Mouse (Mus musculus): ENCODE data around the gene Wdr91. TPM values are rescaled to one million over a fixed set of nuclear protein-coding genes. Genes with fewer than 3 reads are reported as not detected.

Gene Wdr91
- polyA plus RNA-seq, 1 experiment, result 12.9 TPM

DNA sequence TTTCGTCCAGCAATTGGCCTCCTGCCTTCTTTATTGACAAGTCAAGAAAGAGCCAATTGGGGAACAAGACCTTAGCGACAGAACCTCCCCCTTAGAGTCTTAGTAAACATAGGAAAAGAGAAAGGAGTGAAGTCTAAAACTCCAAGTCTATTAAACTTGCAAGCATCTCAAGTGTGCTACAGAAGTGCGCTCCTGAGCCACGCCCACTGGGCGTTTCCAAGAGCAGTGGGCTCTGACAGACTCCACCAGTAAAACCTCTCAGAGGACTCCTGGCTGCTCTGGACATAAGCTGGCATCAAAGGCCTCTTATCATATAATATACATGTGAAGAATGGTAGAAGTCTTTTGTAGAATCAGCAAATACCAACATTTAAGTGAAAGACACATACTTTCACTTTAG, 7.2 kb downstream of the Wdr91 start:
- no peaks in the 10 kb centered on the region for H3K79me2 ChIP-seq (ENCODE audit: control insufficient read depth, insufficient read depth)
- H3ac ChIP-seq (ENCODE audit: control insufficient read depth, insufficient read length), result no peak overlapping the region
- no peaks in the 10 kb centered on the region for H3K27me3 ChIP-seq (ENCODE audit: control insufficient read depth, insufficient read depth, insufficient read length)
- H3K36me3 ChIP-seq (ENCODE audit: control insufficient read depth, insufficient read depth), result peaks cover 14% of the 10 kb centered on the region
- no peak overlapping the region for H3K4me2 ChIP-seq (ENCODE audit: low read depth)
- H3K4me3 ChIP-seq, result no peak overlapping the region
- no peak for TF ChIP-seq POLR2AphosphoS2 (IDR thresholded peaks at IDR 0.05; ENCODE audit: insufficient read length, low read depth)
- TF ChIP-seq SRF (IDR thresholded peaks at IDR 0.05; ENCODE audit: control insufficient read depth, insufficient read length, low read depth), result no peak
- no peak for TF ChIP-seq TCF12 (IDR thresholded peaks at IDR 0.05; ENCODE audit: insufficient read depth, poor library complexity, severe bottlenecking)
- TF ChIP-seq MYOG (IDR thresholded peaks at IDR 0.05; ENCODE audit: control insufficient read depth in 1 of 3, insufficient read depth in 1 of 3, insufficient read length in 2 of 3, low read depth in 2 of 3), result no peak
- TF ChIP-seq USF1 (IDR thresholded peaks at IDR 0.05; ENCODE audit: low read depth), result no peak
- no peak for TF ChIP-seq POLR2A (IDR thresholded peaks at IDR 0.05; ENCODE audit: insufficient read length, low read depth)
- TF ChIP-seq REST (IDR thresholded peaks at IDR 0.05; ENCODE audit: insufficient read depth, insufficient read length), result no peak
- no peak for TF ChIP-seq MAX (IDR thresholded peaks at IDR 0.05; ENCODE audit: low read depth)
- TF ChIP-seq E2F4 (IDR thresholded peaks at IDR 0.05; ENCODE audit: insufficient read depth), result no peak
- no peak for TF ChIP-seq MYOD1 (IDR thresholded peaks at IDR 0.05; ENCODE audit: control insufficient read depth in 1 of 3, insufficient read length in 2 of 3, low read depth in 2 of 3)

DNA sequence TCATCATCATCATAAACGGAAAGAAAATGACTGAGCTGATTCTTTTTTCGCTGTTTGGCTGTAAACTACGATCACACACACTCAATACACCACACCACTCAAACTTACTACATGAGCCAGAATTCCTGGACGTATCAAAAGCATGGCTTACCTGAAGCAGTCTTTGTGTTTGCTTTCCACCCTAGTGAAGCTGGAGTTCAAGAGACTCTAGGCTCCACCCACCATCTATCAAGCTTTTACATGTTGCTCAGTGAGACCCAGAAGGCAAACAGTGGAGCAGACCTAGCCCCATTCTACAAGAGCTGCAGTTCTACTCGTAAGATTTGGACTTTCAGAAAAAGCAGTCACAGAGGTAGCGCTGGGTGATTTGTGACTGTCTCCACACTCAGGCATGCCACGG, 8.1 kb downstream of the Wdr91 start:
- Histone ChIP-seq H3K79me2 (ENCODE audit: control insufficient read depth, insufficient read depth) (no peaks in the 10 kb centered on the region), H3K36me3 (ENCODE audit: control insufficient read depth, insufficient read depth) (peaks cover 10% of the 10 kb centered on the region), H3K4me3 (no peak overlapping the region), H3K4me2 (ENCODE audit: low read depth) (no peak overlapping the region), H3ac (ENCODE audit: control insufficient read depth, insufficient read length) (no peak overlapping the region), H3K27me3 (ENCODE audit: control insufficient read depth, insufficient read depth, insufficient read length) (no peaks in the 10 kb centered on the region)
- TF ChIP-seq REST (IDR thresholded peaks at IDR 0.05; ENCODE audit: insufficient read depth, insufficient read length) (no peak), MYOG (IDR thresholded peaks at IDR 0.05; ENCODE audit: control insufficient read depth in 1 of 3, insufficient read depth in 1 of 3, insufficient read length in 2 of 3, low read depth in 2 of 3) (no peak), CEBPB (IDR thresholded peaks at IDR 0.05; ENCODE audit: insufficient read depth, poor library complexity, severe bottlenecking) (no peak), MYOD1 (IDR thresholded peaks at IDR 0.05; ENCODE audit: control insufficient read depth in 1 of 3, insufficient read length in 2 of 3, low read depth in 2 of 3) (no peak), E2F4 (IDR thresholded peaks at IDR 0.05; ENCODE audit: insufficient read depth) (no peak), POLR2A (IDR thresholded peaks at IDR 0.05; ENCODE audit: insufficient read length, low read depth) (no peak), TCF12 (IDR thresholded peaks at IDR 0.05; ENCODE audit: insufficient read depth, poor library complexity, severe bottlenecking) (no peak), SRF (IDR thresholded peaks at IDR 0.05; ENCODE audit: control insufficient read depth, insufficient read length, low read depth) (no peak), MAX (IDR thresholded peaks at IDR 0.05; ENCODE audit: low read depth) (no peak), POLR2AphosphoS2 (IDR thresholded peaks at IDR 0.05; ENCODE audit: insufficient read length, low read depth) (no peak), USF1 (IDR thresholded peaks at IDR 0.05; ENCODE audit: low read depth) (no peak), TCF3 (IDR thresholded peaks at IDR 0.05; ENCODE audit: insufficient read length, low read depth) (no peak)

DNA sequence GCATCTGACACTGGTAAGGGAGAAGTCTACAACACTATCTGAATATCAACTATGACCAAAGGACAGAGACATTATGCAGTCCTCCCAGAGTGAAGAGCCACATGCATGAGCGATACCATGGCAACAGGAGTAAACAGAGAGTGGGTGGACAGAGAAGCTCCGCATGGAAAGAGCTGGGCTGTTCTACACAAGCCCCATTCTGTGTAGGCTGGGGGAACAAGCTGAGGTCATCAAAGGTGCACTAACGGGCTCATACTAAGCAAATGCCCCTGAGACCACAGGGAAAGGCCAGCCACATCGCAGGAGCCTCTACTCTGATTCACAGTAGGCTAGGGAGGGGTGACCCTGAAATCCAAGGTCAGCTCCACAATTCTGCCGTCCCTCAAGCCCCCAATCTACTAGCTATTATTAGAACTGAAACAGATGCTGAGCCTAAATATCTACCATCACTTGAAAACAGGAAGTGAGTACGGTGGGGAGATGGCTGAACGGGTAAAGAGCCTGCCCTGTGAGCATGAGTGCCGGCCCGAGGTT, 8.7 kb downstream of the Wdr91 start:
- no peak overlapping the region for H3ac ChIP-seq (ENCODE audit: control insufficient read depth, insufficient read length)
- no peak overlapping the region for H3K4me2 ChIP-seq (ENCODE audit: low read depth)
- H3K27me3 ChIP-seq (ENCODE audit: control insufficient read depth, insufficient read depth, insufficient read length), result no peaks in the 10 kb centered on the region
- H3K36me3 ChIP-seq (ENCODE audit: control insufficient read depth, insufficient read depth), result peaks cover 10% of the 10 kb centered on the region
- no peaks in the 10 kb centered on the region for H3K79me2 ChIP-seq (ENCODE audit: control insufficient read depth, insufficient read depth)
- no peak for TF ChIP-seq USF1 (IDR thresholded peaks at IDR 0.05; ENCODE audit: low read depth)
- TF ChIP-seq POLR2AphosphoS2 (IDR thresholded peaks at IDR 0.05; ENCODE audit: insufficient read length, low read depth), result no peak
- no peak for TF ChIP-seq MAX (IDR thresholded peaks at IDR 0.05; ENCODE audit: low read depth)
- TF ChIP-seq TCF3 (IDR thresholded peaks at IDR 0.05; ENCODE audit: insufficient read length, low read depth), result no peak
- TF ChIP-seq E2F4 (IDR thresholded peaks at IDR 0.05; ENCODE audit: insufficient read depth), result no peak
- TF ChIP-seq CEBPB (IDR thresholded peaks at IDR 0.05; ENCODE audit: insufficient read depth, poor library complexity, severe bottlenecking), result no peak
- no peak for TF ChIP-seq TCF12 (IDR thresholded peaks at IDR 0.05; ENCODE audit: insufficient read depth, poor library complexity, severe bottlenecking)
- no peak for TF ChIP-seq MYOG (IDR thresholded peaks at IDR 0.05; ENCODE audit: control insufficient read depth in 1 of 3, insufficient read depth in 1 of 3, insufficient read length in 2 of 3, low read depth in 2 of 3)
- no peak overlapping the region for H3K4me3 ChIP-seq

DNA sequence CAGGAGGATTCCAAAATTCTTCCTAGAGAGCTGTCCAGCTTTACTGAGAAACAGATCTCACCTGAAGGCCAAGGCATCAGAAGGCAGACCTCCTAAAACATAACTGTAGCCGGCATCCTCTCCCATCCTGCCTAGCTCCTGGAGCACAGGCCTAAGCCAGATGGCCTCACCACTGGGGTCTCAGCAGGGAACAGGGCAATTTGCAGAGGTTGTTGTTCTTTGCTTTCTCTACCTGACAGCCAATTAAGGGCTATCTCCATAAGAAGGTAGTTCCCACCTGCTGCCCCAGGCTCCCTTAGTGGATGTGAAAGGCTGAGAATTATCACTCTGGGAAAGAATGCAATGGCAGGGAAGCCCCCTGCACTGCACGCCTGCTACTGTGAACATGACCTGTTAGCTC, 9.7 kb downstream of the Wdr91 start:
- no peak overlapping the region for H3ac ChIP-seq (ENCODE audit: control insufficient read depth, insufficient read length)
- no peak overlapping the region for H3K4me3 ChIP-seq
- no peaks in the 10 kb centered on the region for H3K27me3 ChIP-seq (ENCODE audit: control insufficient read depth, insufficient read depth, insufficient read length)
- no peaks in the 10 kb centered on the region for H3K79me2 ChIP-seq (ENCODE audit: control insufficient read depth, insufficient read depth)
- no peak overlapping the region for H3K4me2 ChIP-seq (ENCODE audit: low read depth)
- peaks cover 10% of the 10 kb centered on the region for H3K36me3 ChIP-seq (ENCODE audit: control insufficient read depth, insufficient read depth)
- no peak for TF ChIP-seq SRF (IDR thresholded peaks at IDR 0.05; ENCODE audit: control insufficient read depth, insufficient read length, low read depth)
- TF ChIP-seq CEBPB (IDR thresholded peaks at IDR 0.05; ENCODE audit: insufficient read depth, poor library complexity, severe bottlenecking), result no peak
- no peak for TF ChIP-seq E2F4 (IDR thresholded peaks at IDR 0.05; ENCODE audit: insufficient read depth)
- TF ChIP-seq POLR2A (IDR thresholded peaks at IDR 0.05; ENCODE audit: insufficient read length, low read depth), result no peak
- no peak for TF ChIP-seq REST (IDR thresholded peaks at IDR 0.05; ENCODE audit: insufficient read depth, insufficient read length)
- TF ChIP-seq USF1 (IDR thresholded peaks at IDR 0.05; ENCODE audit: low read depth), result no peak
- TF ChIP-seq TCF3 (IDR thresholded peaks at IDR 0.05; ENCODE audit: insufficient read length, low read depth), result no peak
- TF ChIP-seq POLR2AphosphoS2 (IDR thresholded peaks at IDR 0.05; ENCODE audit: insufficient read length, low read depth), result no peak
- TF ChIP-seq MAX (IDR thresholded peaks at IDR 0.05; ENCODE audit: low read depth), result no peak
- TF ChIP-seq MYOG (IDR thresholded peaks at IDR 0.05; ENCODE audit: control insufficient read depth in 1 of 3, insufficient read depth in 1 of 3, insufficient read length in 2 of 3, low read depth in 2 of 3), result no peak
- TF ChIP-seq TCF12 (IDR thresholded peaks at IDR 0.05; ENCODE audit: insufficient read depth, poor library complexity, severe bottlenecking), result no peak
- TF ChIP-seq MYOD1 (IDR thresholded peaks at IDR 0.05; ENCODE audit: control insufficient read depth in 1 of 3, insufficient read length in 2 of 3, low read depth in 2 of 3), result no peak

All from myocyte (in vitro differentiated cells).